Mouse (Mus musculus) erythroblast, embryonic 14.5 days (primary cell): ENCODE measurements around the gene Rlim. TPM values are rescaled to one million over a fixed set of nuclear protein-coding genes. Genes with fewer than 3 reads are reported as not detected.

Experiments
- H3K27me3 ChIP-seq: 2 replicates; pipeline ENCODE4 v1.6.1; 2012; ENCODE audit warnings: inconsistent platforms; ENCODE audit not compliant: control insufficient read depth
- H3K36me3 ChIP-seq: 2 replicates; pipeline ENCODE4 v1.6.1; 2012; ENCODE audit warnings: mild to moderate bottlenecking, inconsistent platforms; ENCODE audit not compliant: control insufficient read depth
- H3K4me1 ChIP-seq: 2 replicates; pipeline ENCODE4 v1.6.1; 2012; ENCODE audit warnings: inconsistent platforms; ENCODE audit not compliant: control insufficient read depth
- H3K4me3 ChIP-seq: replicated peaks from 2 replicates; pipeline ENCODE3; 2012; ENCODE audit warnings: moderate library complexity, mild to moderate bottlenecking, inconsistent platforms
- H3K9me3 ChIP-seq: 2 replicates; pipeline ENCODE4 v1.6.1; 2012; ENCODE audit warnings: low read length, inconsistent platforms, mixed read lengths; ENCODE audit not compliant: control insufficient read depth
- GATA1 ChIP-seq: IDR thresholded peaks from 2 replicates; pipeline ENCODE4 v1.6.1; 2012; ENCODE audit warnings: low read length, inconsistent platforms, mixed read lengths
- TAL1 ChIP-seq: IDR thresholded peaks from 3 replicates; pipeline ENCODE4 v1.6.1; 2012; ENCODE audit warnings: low read length, inconsistent platforms, mixed read lengths
- polyA plus RNA-seq: library from polyadenylated mRNA; stranded (reverse); fragments of >175 nt; gene quantifications from 2 replicates; pipeline ENCODE4 v1.2.3, GENCODE M21; 2012

Rlim gene
- polyA plus RNA-seq, 1 experiment = 0.05 TPM

- Histone ChIP-seq H3K9me3 (peaks cover 10% of the 10 kb centered on the region), H3K36me3 (no peaks in the 10 kb centered on the region), H3K4me1 (peaks cover 8% of the 10 kb centered on the region), H3K4me3 (no peak overlapping the region), H3K27me3 (peaks cover 18% of the 10 kb centered on the region)
- TF ChIP-seq TAL1 = no peak
- no peak for TF ChIP-seq GATA1
Observed at GRCm38 (mm10) chrX:103984992-103985391, 3.9 kb upstream of the Rlim start.

GRCm38 (mm10) chrX:103981806-103982205, 722 bp upstream of the Rlim start:
- Histone ChIP-seq H3K36me3 (peaks cover 17% of the 10 kb centered on the region), H3K27me3 (peaks cover 13% of the 10 kb centered on the region), H3K9me3 (peaks cover 10% of the 10 kb centered on the region), H3K4me1 (peaks cover 8% of the 10 kb centered on the region), H3K4me3 (peak overlapping the region; percentile 87)
- TF ChIP-seq GATA1 = no peak

GRCm38 (mm10) chrX:103980590-103981168, 405 bp downstream of the Rlim start:
- peaks cover 8% of the 10 kb centered on the region for H3K4me1 ChIP-seq
- H3K4me3 ChIP-seq = peak overlapping the region; percentile 87

GRCm38 (mm10) chrX:103980036-103980435, 1.0 kb downstream of the Rlim start:
- H3K9me3 ChIP-seq = peaks cover 10% of the 10 kb centered on the region
- peaks cover 9% of the 10 kb centered on the region for H3K27me3 ChIP-seq
- H3K36me3 ChIP-seq = peaks cover 27% of the 10 kb centered on the region
- peaks cover 8% of the 10 kb centered on the region for H3K4me1 ChIP-seq
- TF ChIP-seq TAL1 (no peak), GATA1 (no peak)
- peak overlapping the region; percentile 87 for H3K4me3 ChIP-seq

More at GRCm38 (mm10) chrX:103980590-103981168, 405 bp downstream of the Rlim start:
- H3K9me3 ChIP-seq = peaks cover 10% of the 10 kb centered on the region
- peaks cover 24% of the 10 kb centered on the region for H3K36me3 ChIP-seq
- H3K27me3 ChIP-seq = peaks cover 9% of the 10 kb centered on the region
- no peak for TF ChIP-seq GATA1
- no peak for TF ChIP-seq TAL1

- Histone ChIP-seq H3K4me3 (no peak overlapping the region), H3K9me3 (no peaks in the 10 kb centered on the region), H3K27me3 (peaks cover 16% of the 10 kb centered on the region), H3K36me3 (no peaks in the 10 kb centered on the region), H3K4me1 (no peaks in the 10 kb centered on the region)
- TF ChIP-seq TAL1 = no peak
- no peak for TF ChIP-seq GATA1
Observed at GRCm38 (mm10) chrX:103939701-103940100, 41.4 kb downstream of the Rlim start.

GRCm38 (mm10) chrX:103937333-103937732, 43.8 kb downstream of the Rlim start:
- Histone ChIP-seq H3K9me3 (no peaks in the 10 kb centered on the region), H3K27me3 (peaks cover 6% of the 10 kb centered on the region; the same call in 1 of the 2 replicates), H3K4me3 (no peak overlapping the region), H3K36me3 (no peaks in the 10 kb centered on the region), H3K4me1 (no peaks in the 10 kb centered on the region)
- TF ChIP-seq TAL1 = no peak

GRCm38 (mm10) chrX:103922436-103922835, 58.6 kb downstream of the Rlim start:
- H3K4me1 ChIP-seq = no peaks in the 10 kb centered on the region
- TF ChIP-seq GATA1 (no peak), TAL1 (no peak)
- H3K27me3 ChIP-seq = peaks cover 12% of the 10 kb centered on the region
- no peaks in the 10 kb centered on the region for H3K36me3 ChIP-seq
- H3K9me3 ChIP-seq = no peaks in the 10 kb centered on the region
- H3K4me3 ChIP-seq = no peak overlapping the region

- TF ChIP-seq TAL1 = no peak
- Histone ChIP-seq H3K36me3 (no peaks in the 10 kb centered on the region), H3K4me1 (no peaks in the 10 kb centered on the region), H3K9me3 (no peaks in the 10 kb centered on the region), H3K27me3 (peaks cover 15% of the 10 kb centered on the region), H3K4me3 (no peak overlapping the region)
Observed at GRCm38 (mm10) chrX:103918954-103919353, 62.1 kb downstream of the Rlim start.

- Histone ChIP-seq H3K27me3 (peaks cover 13% of the 10 kb centered on the region), H3K4me1 (no peaks in the 10 kb centered on the region), H3K4me3 (no peak overlapping the region), H3K9me3 (no peaks in the 10 kb centered on the region), H3K36me3 (no peaks in the 10 kb centered on the region)
- no peak for TF ChIP-seq TAL1
Observed at GRCm38 (mm10) chrX:103914790-103915189, 66.3 kb downstream of the Rlim start.

Other genes with a start within 250 kb of the Rlim start
- 0.01 TPM in 1 of 2 replicates, not detected in the other for gene Slc16a2, start 159.3 kb downstream of the Rlim start, polyA plus RNA-seq
- not detected in 2 replicates for gene Nexmif, start 219.9 kb upstream of the Rlim start, polyA plus RNA-seq